Mouse (Mus musculus): ENCODE results near the gene Egfl8. TPM values are rescaled to one million over a fixed set of nuclear protein-coding genes. Genes with fewer than 3 reads are reported as not detected.

The Egfl8 gene
- polyA plus RNA-seq, 1 experiment: 0.16 TPM

DNA sequence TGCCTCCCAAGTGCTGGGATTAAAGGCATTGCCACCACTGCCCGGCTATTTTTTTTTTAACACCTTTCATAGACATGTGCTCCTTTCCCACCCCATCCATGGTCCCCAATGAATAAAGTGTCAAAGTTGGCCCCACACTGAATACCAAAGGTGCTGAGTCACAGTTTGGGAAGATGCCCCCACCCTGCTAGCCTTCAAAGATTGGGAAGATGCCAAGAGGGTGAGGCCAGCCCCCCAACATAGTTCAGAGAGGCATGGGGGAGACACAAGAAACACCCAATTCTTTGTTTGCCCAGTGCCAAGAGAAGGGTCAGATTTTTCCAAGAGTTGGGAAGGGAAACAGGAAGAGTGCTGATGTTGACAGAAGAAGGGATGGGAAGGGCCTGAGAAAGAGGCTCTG lies 46.7 kb upstream of the Egfl8 start:
- Histone ChIP-seq H3K4me3 (no peak overlapping the region), H3K4me2 (ENCODE audit: low read depth) (no peak overlapping the region), H3K27me3 (ENCODE audit: control insufficient read depth, insufficient read depth, insufficient read length) (peaks cover 59% of the 10 kb centered on the region), H3K36me3 (ENCODE audit: control insufficient read depth, insufficient read depth) (no peaks in the 10 kb centered on the region), H3K79me2 (ENCODE audit: control insufficient read depth, insufficient read depth) (no peaks in the 10 kb centered on the region), H3ac (ENCODE audit: control insufficient read depth, insufficient read length) (no peak overlapping the region)
- no peak for TF ChIP-seq TCF12 (IDR thresholded peaks at IDR 0.05; ENCODE audit: insufficient read depth, poor library complexity, severe bottlenecking)
- no peak for TF ChIP-seq MAX (IDR thresholded peaks at IDR 0.05; ENCODE audit: low read depth)
- TF ChIP-seq TCF3 (IDR thresholded peaks at IDR 0.05; ENCODE audit: insufficient read length, low read depth): no peak
- TF ChIP-seq E2F4 (IDR thresholded peaks at IDR 0.05; ENCODE audit: insufficient read depth): no peak
- no peak for TF ChIP-seq SRF (IDR thresholded peaks at IDR 0.05; ENCODE audit: control insufficient read depth, insufficient read length, low read depth)
- TF ChIP-seq REST (IDR thresholded peaks at IDR 0.05; ENCODE audit: insufficient read depth, insufficient read length): no peak
- TF ChIP-seq POLR2A (IDR thresholded peaks at IDR 0.05; ENCODE audit: insufficient read length, low read depth): no peak
- no peak for TF ChIP-seq MYOG (IDR thresholded peaks at IDR 0.05; ENCODE audit: control insufficient read depth in 1 of 3, insufficient read depth in 1 of 3, insufficient read length in 2 of 3, low read depth in 2 of 3)
- TF ChIP-seq POLR2AphosphoS2 (IDR thresholded peaks at IDR 0.05; ENCODE audit: insufficient read length, low read depth): no peak
- TF ChIP-seq CEBPB (IDR thresholded peaks at IDR 0.05; ENCODE audit: insufficient read depth, poor library complexity, severe bottlenecking): no peak
- no peak for TF ChIP-seq USF1 (IDR thresholded peaks at IDR 0.05; ENCODE audit: low read depth)
- TF ChIP-seq MYOD1 (IDR thresholded peaks at IDR 0.05; ENCODE audit: control insufficient read depth in 1 of 3, insufficient read length in 2 of 3, low read depth in 2 of 3): no peak

DNA sequence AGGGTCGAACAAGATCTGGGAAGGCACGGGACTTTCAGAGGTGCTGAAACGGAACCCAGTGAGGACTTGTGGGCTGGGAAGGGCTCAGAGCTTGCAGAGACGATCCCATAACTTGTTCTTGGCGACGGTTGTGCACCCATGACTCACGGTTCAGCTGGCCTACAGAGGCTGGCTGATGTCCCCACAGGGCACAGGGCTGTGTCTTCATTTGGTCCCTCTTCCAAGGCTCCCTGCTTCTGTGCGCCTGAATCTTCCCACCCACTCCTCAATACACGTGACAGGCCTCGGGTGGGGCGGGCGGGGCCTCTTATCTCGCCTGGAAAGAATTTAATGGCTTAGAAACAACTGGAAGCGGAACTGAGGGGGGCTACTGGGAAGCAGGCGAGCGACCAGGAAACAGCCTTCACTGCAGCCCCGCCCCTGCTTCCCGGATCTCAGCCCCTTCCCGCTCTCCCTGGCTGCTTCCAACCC lies 45.4 kb upstream of the Egfl8 start:
- Histone ChIP-seq H3K4me2 (ENCODE audit: low read depth) (no peak overlapping the region), H3K27me3 (ENCODE audit: control insufficient read depth, insufficient read depth, insufficient read length) (peaks cover 59% of the 10 kb centered on the region), H3ac (ENCODE audit: control insufficient read depth, insufficient read length) (no peak overlapping the region), H3K79me2 (ENCODE audit: control insufficient read depth, insufficient read depth) (no peaks in the 10 kb centered on the region), H3K4me3 (no peak overlapping the region), H3K36me3 (ENCODE audit: control insufficient read depth, insufficient read depth) (no peaks in the 10 kb centered on the region)
- TF ChIP-seq USF1 (IDR thresholded peaks at IDR 0.05; ENCODE audit: low read depth): no peak
- no peak for TF ChIP-seq REST (IDR thresholded peaks at IDR 0.05; ENCODE audit: insufficient read depth, insufficient read length)
- TF ChIP-seq MYOG (IDR thresholded peaks at IDR 0.05; ENCODE audit: control insufficient read depth in 1 of 3, insufficient read depth in 1 of 3, insufficient read length in 2 of 3, low read depth in 2 of 3): no peak
- no peak for TF ChIP-seq CEBPB (IDR thresholded peaks at IDR 0.05; ENCODE audit: insufficient read depth, poor library complexity, severe bottlenecking)
- no peak for TF ChIP-seq MAX (IDR thresholded peaks at IDR 0.05; ENCODE audit: low read depth)
- no peak for TF ChIP-seq MYOD1 (IDR thresholded peaks at IDR 0.05; ENCODE audit: control insufficient read depth in 1 of 3, insufficient read length in 2 of 3, low read depth in 2 of 3)
- TF ChIP-seq TCF3 (IDR thresholded peaks at IDR 0.05; ENCODE audit: insufficient read length, low read depth): no peak
- TF ChIP-seq TCF12 (IDR thresholded peaks at IDR 0.05; ENCODE audit: insufficient read depth, poor library complexity, severe bottlenecking): no peak
- no peak for TF ChIP-seq E2F4 (IDR thresholded peaks at IDR 0.05; ENCODE audit: insufficient read depth)
- no peak for TF ChIP-seq POLR2A (IDR thresholded peaks at IDR 0.05; ENCODE audit: insufficient read length, low read depth)
- no peak for TF ChIP-seq SRF (IDR thresholded peaks at IDR 0.05; ENCODE audit: control insufficient read depth, insufficient read length, low read depth)
- no peak for TF ChIP-seq POLR2AphosphoS2 (IDR thresholded peaks at IDR 0.05; ENCODE audit: insufficient read length, low read depth)

DNA sequence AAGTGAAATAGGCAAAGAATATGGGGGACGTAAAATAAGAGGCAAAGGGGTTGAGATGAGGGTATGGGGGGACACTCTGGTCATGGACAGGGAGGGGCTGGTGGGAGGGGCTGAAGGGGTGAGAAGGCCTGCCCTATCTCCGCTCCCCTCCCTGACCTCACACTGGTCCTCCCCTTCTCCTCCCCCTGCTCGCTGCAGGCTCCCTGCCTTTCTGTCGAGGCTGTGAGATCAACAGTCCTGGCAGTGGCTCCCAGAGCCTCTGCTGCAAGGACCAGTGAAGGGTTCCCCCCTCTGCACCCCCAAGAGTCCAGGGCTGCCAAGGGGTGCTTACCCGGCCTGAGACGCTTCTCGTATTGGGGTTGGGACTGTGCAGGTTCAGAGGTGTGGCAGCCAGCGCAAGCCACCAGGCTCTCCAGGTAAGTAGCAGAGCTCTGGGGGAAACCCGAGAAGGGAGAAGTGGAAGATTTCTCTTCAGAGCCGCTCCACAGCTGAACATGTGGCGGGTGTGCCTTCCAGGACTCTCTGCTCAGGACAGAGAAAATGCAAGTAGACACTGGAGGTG lies 44.6 kb upstream of the Egfl8 start:
- Histone ChIP-seq H3K4me3 (no peak overlapping the region), H3ac (ENCODE audit: control insufficient read depth, insufficient read length) (no peak overlapping the region), H3K4me2 (ENCODE audit: low read depth) (no peak overlapping the region), H3K36me3 (ENCODE audit: control insufficient read depth, insufficient read depth) (no peaks in the 10 kb centered on the region), H3K79me2 (ENCODE audit: control insufficient read depth, insufficient read depth) (no peaks in the 10 kb centered on the region), H3K27me3 (ENCODE audit: control insufficient read depth, insufficient read depth, insufficient read length) (peaks cover 51% of the 10 kb centered on the region)
- no peak for TF ChIP-seq TCF3 (IDR thresholded peaks at IDR 0.05; ENCODE audit: insufficient read length, low read depth)
- TF ChIP-seq E2F4 (IDR thresholded peaks at IDR 0.05; ENCODE audit: insufficient read depth): no peak
- no peak for TF ChIP-seq MYOG (IDR thresholded peaks at IDR 0.05; ENCODE audit: control insufficient read depth in 1 of 3, insufficient read depth in 1 of 3, insufficient read length in 2 of 3, low read depth in 2 of 3)

DNA sequence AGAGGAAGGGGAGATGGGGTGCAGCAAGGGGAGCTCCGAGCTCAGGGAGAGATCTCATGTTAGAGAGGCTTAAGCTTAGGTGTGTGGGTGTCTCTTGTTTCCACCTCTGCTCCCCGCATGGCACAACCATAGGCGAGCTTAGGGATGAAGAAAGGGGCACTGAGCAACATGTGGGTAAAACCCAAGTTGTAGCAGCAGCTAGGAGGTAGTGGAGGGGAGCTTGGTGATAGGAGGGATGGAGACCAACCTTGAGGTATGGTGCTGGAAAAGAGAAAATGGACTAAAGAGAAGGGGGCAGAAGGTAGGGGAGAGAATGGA lies 44.1 kb upstream of the Egfl8 start:
- TF ChIP-seq CEBPB (IDR thresholded peaks at IDR 0.05; ENCODE audit: insufficient read depth, poor library complexity, severe bottlenecking) (no peak), USF1 (IDR thresholded peaks at IDR 0.05; ENCODE audit: low read depth) (no peak), SRF (IDR thresholded peaks at IDR 0.05; ENCODE audit: control insufficient read depth, insufficient read length, low read depth) (no peak), POLR2A (IDR thresholded peaks at IDR 0.05; ENCODE audit: insufficient read length, low read depth) (no peak), REST (IDR thresholded peaks at IDR 0.05; ENCODE audit: insufficient read depth, insufficient read length) (no peak), MYOG (IDR thresholded peaks at IDR 0.05; ENCODE audit: control insufficient read depth in 1 of 3, insufficient read depth in 1 of 3, insufficient read length in 2 of 3, low read depth in 2 of 3) (no peak), TCF3 (IDR thresholded peaks at IDR 0.05; ENCODE audit: insufficient read length, low read depth) (no peak), MAX (IDR thresholded peaks at IDR 0.05; ENCODE audit: low read depth) (no peak)
- Histone ChIP-seq H3ac (ENCODE audit: control insufficient read depth, insufficient read length) (no peak overlapping the region), H3K79me2 (ENCODE audit: control insufficient read depth, insufficient read depth) (no peaks in the 10 kb centered on the region), H3K36me3 (ENCODE audit: control insufficient read depth, insufficient read depth) (no peaks in the 10 kb centered on the region), H3K4me3 (no peak overlapping the region), H3K27me3 (ENCODE audit: control insufficient read depth, insufficient read depth, insufficient read length) (peaks cover 46% of the 10 kb centered on the region), H3K4me2 (ENCODE audit: low read depth) (no peak overlapping the region)

GRCm38 (mm10) chr17:34659181-34659896 lies 43.6 kb upstream of the Egfl8 start:
- Histone ChIP-seq H3K4me2 (ENCODE audit: low read depth) (no peak overlapping the region), H3K27me3 (ENCODE audit: control insufficient read depth, insufficient read depth, insufficient read length) (peaks cover 46% of the 10 kb centered on the region), H3K79me2 (ENCODE audit: control insufficient read depth, insufficient read depth) (no peaks in the 10 kb centered on the region), H3K4me3 (no peak overlapping the region), H3K36me3 (ENCODE audit: control insufficient read depth, insufficient read depth) (no peaks in the 10 kb centered on the region), H3ac (ENCODE audit: control insufficient read depth, insufficient read length) (no peak overlapping the region)
- TF ChIP-seq MAX (IDR thresholded peaks at IDR 0.05; ENCODE audit: low read depth) (no peak), SRF (IDR thresholded peaks at IDR 0.05; ENCODE audit: control insufficient read depth, insufficient read length, low read depth) (no peak), CEBPB (IDR thresholded peaks at IDR 0.05; ENCODE audit: insufficient read depth, poor library complexity, severe bottlenecking) (no peak)

Data from myocyte (in vitro differentiated cells).